In genomic region chr16:25058812-25059501, GRCm38 (mm10) we compare ENCODE assay signal across 7 mouse cellular contexts.
DNase-seq lines count a peak whose midpoint lies in the region; ATAC-seq lines count a peak whose summit lies in the region.

No protein-coding gene starts in this region.

- H3K9me3 ChIP-seq in embryonic facial prominence, embryonic 13.5 days: no peaks in the 10 kb centered on the region
- H3K9me3 ChIP-seq in limb, embryonic 12.5 days: no peaks in the 10 kb centered on the region
- no peaks in the 10 kb centered on the region for H3K9me3 ChIP-seq in midbrain, embryonic 14.5 days (ENCODE audit: control insufficient read depth, low read length)

- under 1% methylated on average over 36 of the region's 36 CpGs for WGBS in embryonic facial prominence, embryonic 13.5 days
- under 1% methylated on average over 36 of the region's 36 CpGs for WGBS in limb, embryonic 12.5 days
- whole genome bisulfite sequencing in midbrain, embryonic 14.5 days: under 1% methylated on average over 36 of the region's 36 CpGs

- peaks cover 18% of the 10 kb centered on the region for H3K4me1 ChIP-seq in embryonic facial prominence, embryonic 13.5 days
- peaks cover 17% of the 10 kb centered on the region; the same call in 1 of the 2 replicates for H3K4me1 ChIP-seq in limb, embryonic 12.5 days (replicated peaks)
- H3K4me1 ChIP-seq in midbrain, embryonic 14.5 days (ENCODE audit: control insufficient read depth, insufficient read depth, low read length): peaks cover 9% of the 10 kb centered on the region

- no peaks in the 10 kb centered on the region for H3K36me3 ChIP-seq in embryonic facial prominence, embryonic 13.5 days
- H3K36me3 ChIP-seq in limb, embryonic 12.5 days: no peaks in the 10 kb centered on the region
- H3K36me3 ChIP-seq in midbrain, embryonic 14.5 days (ENCODE audit: control insufficient read depth, insufficient read depth, low read length): no peaks in the 10 kb centered on the region

- 0 out of 2 replicates have a peak, but pooled peaks cover 5% of the 10 kb centered on the region for H3K27me3 ChIP-seq in embryonic facial prominence, embryonic 13.5 days
- no peaks in the 10 kb centered on the region; the same call in 1 of the 2 replicates for H3K27me3 ChIP-seq in limb, embryonic 12.5 days
- peaks cover 8% of the 10 kb centered on the region; the same call in 1 of the 2 replicates for H3K27me3 ChIP-seq in midbrain, embryonic 14.5 days (ENCODE audit: control insufficient read depth, insufficient read depth, low read length)

- DNase-seq in adrenal gland, postnatal 36 days: peak; percentile 97
- DNase-seq in heart, adult 8-10 months (ENCODE audit: low spot score): peak; percentile 100
- DNase-seq in kidney, adult 8-10 months: peak; percentile 99 to 100
- peak; percentile 92 for DNase-seq in midbrain, embryonic 14.5 days
- peak; percentile 64 to 72 for DNase-seq in spleen, adult 18-20 months

- ATAC-seq in embryonic facial prominence, embryonic 13.5 days (ENCODE audit: insufficient number of reproducible peaks, insufficient read depth, low FRiP score, low TSS enrichment, low read depth): peak; percentile 92
- ATAC-seq in limb, embryonic 12.5 days (ENCODE audit: insufficient number of reproducible peaks, insufficient read depth, low FRiP score, low TSS enrichment, low read depth): peak; percentile 96
- ATAC-seq in midbrain, embryonic 14.5 days (ENCODE audit: low FRiP score, low TSS enrichment): peak; percentile 91

- H3K4me3 ChIP-seq in embryonic facial prominence, embryonic 13.5 days: peak overlapping the region; percentile 57
- H3K4me3 ChIP-seq in limb, embryonic 12.5 days (replicated peaks): peak overlapping the region; percentile 61
- H3K4me3 ChIP-seq in midbrain, embryonic 14.5 days (replicated peaks; ENCODE audit: low read depth, low read length): peak overlapping the region; percentile 48

- peak overlapping the region; percentile 72 for H3K9ac ChIP-seq in embryonic facial prominence, embryonic 13.5 days
- H3K9ac ChIP-seq in limb, embryonic 12.5 days (replicated peaks): peak overlapping the region; percentile 57
- H3K9ac ChIP-seq in midbrain, embryonic 14.5 days (replicated peaks; ENCODE audit: low read length): peak overlapping the region; percentile 57

- peak overlapping the region; percentile 96 for H3K27ac ChIP-seq in embryonic facial prominence, embryonic 13.5 days
- H3K27ac ChIP-seq in limb, embryonic 12.5 days: peak overlapping the region; percentile 94
- peak overlapping the region; percentile 75 for H3K27ac ChIP-seq in midbrain, embryonic 14.5 days (replicated peaks; ENCODE audit: low read depth, low read length)

- peak overlapping the region; percentile 72 for H3K4me2 ChIP-seq in embryonic facial prominence, embryonic 13.5 days
- H3K4me2 ChIP-seq in limb, embryonic 12.5 days: peak overlapping the region; percentile 69
- peak overlapping the region; percentile 66 for H3K4me2 ChIP-seq in midbrain, embryonic 14.5 days (ENCODE audit: low read length)

Comparison
In these comparisons a context has a peak if more than half of its experiments do, and no peak if none do; other contexts are left out.
1. Peak in every context shown above with its lines: DNase-seq, ATAC-seq, H3K4me3 ChIP-seq and H3K27ac ChIP-seq.